Mouse (Mus musculus): ENCODE measurements around the gene Epb41l1. TPM values are rescaled to one million over a fixed set of nuclear protein-coding genes. Genes with fewer than 3 reads are reported as not detected.

The Epb41l1 gene
- polyA plus RNA-seq (2015; fragmentation: Nextera tagmentation; extraction: Ambion mirVana) = 0.55 and 1.1 TPM in 2 replicates

DNA sequence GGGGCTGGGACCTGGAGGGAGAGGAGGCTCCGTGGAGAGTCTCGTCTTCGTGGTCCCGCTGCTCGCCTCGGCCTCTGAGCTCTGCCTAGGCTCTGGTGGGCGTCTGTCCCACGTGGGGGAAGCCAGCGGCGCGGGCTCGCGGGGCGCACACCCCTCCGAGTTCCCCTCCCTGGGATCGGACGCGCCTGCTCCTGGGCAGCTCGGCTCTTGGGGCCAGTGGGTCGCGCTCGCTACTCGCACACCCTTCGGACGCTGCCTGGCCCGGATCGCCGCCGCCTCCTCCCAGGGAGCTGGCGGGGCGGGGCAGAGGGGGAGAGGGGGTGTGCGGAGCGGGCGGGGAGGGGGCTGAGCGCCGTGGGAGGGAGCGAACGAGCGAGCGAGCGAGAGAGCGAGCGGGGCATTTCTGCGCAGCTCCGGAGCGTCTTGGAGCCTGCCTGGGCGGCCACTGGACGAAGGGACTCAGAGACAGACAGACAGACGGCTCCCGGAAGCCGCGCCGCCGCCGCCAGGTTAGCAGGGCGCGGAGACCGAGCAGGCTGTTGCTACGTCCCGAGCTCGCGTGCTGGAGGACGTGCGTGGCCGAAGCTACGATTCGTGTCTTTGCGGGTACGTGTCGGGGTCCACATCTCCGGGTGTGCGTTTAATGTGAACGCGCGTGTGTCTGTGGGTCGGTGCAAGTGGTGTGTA is at the start of gene Epb41l1:
TSS of gene Epb41l1 (plus strand) at position 216 of the 687 bp plus-strand sequence.

DNA sequence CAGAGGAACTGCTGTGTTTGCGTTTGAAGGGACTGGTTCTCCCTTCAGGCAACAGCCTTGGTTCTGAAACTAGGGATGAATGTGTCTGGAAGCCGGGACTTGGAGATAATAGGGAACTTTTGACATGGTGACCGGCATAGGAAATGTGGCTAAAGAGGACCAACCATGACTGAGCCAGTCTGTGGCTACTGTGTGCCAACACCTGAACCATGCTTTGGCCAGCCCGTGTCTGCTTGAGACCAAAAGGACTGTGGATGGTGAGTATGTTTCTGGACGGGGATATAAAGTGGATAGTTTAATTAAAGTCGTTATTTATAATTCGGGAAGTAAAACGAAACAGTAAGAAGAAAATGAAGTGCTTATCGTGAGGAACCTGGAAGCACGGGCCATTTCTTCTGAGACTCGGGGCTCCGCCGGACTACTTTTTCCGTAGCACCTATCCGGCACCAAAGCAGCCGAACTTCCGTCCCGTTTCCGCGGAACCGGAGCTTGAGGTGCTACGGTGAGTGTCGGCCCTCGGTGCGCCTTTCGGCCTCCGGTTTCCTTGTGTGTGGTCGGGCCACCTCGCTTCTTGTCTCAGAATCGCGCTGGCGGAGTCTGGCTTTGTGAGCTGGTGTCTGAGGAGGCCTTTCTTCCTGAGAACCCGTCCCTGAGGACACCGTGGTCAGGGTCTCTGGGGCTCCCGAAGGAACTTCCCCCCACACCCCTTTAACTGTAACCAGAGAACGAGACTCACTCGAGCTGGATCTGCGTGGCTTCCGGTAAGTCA is 126.6 kb downstream of the Epb41l1 start, which contains the start of gene Aar2:
TSS of gene Aar2 (plus strand) at position 462 of the 769 bp plus-strand sequence.

Small RNA genes within 50 kb of the gene (microRNA-seq; reads per million reads assigned to microRNA genes)
- 0 reads per million in 2 experiments for gene Gm22758

Other genes with a start within 250 kb of the Epb41l1 start
- 303 and 306 TPM in 2 replicates for gene Rbm39, start 240.7 kb upstream of the Epb41l1 start, polyA plus RNA-seq (2015; fragmentation: Nextera tagmentation; extraction: Ambion mirVana)
- 25.3 and 31.9 TPM in 2 replicates for gene Phf20, start 224.4 kb upstream of the Epb41l1 start, polyA plus RNA-seq (2015; fragmentation: Nextera tagmentation; extraction: Ambion mirVana)
- gene Cnbd2, start 108.6 kb upstream of the Epb41l1 start, polyA plus RNA-seq (2015; fragmentation: Nextera tagmentation; extraction: Ambion mirVana) = 3.9 and 4.9 TPM in 2 replicates
- gene Scand1, start 108.2 kb upstream of the Epb41l1 start, polyA plus RNA-seq (2015; fragmentation: Nextera tagmentation; extraction: Ambion mirVana) = 68.3 and 84.5 TPM in 2 replicates
- gene Aar2, start 126.7 kb downstream of the Epb41l1 start, polyA plus RNA-seq (2015; fragmentation: Nextera tagmentation; extraction: Ambion mirVana) = 19.3 and 21.1 TPM in 2 replicates
- 52.9 and 58.9 TPM in 2 replicates for gene Dlgap4, start 192.8 kb downstream of the Epb41l1 start, polyA plus RNA-seq (2015; fragmentation: Nextera tagmentation; extraction: Ambion mirVana)